Mouse (Mus musculus): ENCODE data around the gene Gm44502. TPM values are rescaled to one million over a fixed set of nuclear protein-coding genes. Genes with fewer than 3 reads are reported as not detected.

Gm44502 gene
- 0.11 and 0.19 TPM in 2 replicates for polyA plus RNA-seq (2012; rRNA removed)

GRCm38 (mm10) chr15:89429352-89430221 is at the start of gene Gm44502, which contains the start of the genes C730034F03Rik and Chkb:
TSS of gene Gm44502 (minus strand) at chr15:89429696.
TSS of gene C730034F03Rik (plus strand) at chr15:89429589.
TSS of gene Chkb (minus strand) at chr15:89429908.

GRCm38 (mm10) chr15:89477091-89477491 is 47.6 kb upstream of the Gm44502 start, which contains the start of gene Arsa:
TSS of gene Arsa (minus strand) at chr15:89477425.

GRCm38 (mm10) chr15:89453865-89454478 is 24.5 kb upstream of the Gm44502 start, which contains the start of gene Mapk8ip2:
TSS of gene Mapk8ip2 (plus strand) at chr15:89453913.

GRCm38 (mm10) chr15:89425711-89426121 is 3.8 kb downstream of the Gm44502 start, which contains the start of gene Cpt1b:
TSS of gene Cpt1b (minus strand) at chr15:89425863.

GRCm38 (mm10) chr15:89410118-89410517 is 19.4 kb downstream of the Gm44502 start, which contains the start of gene Syce3:
TSS of gene Syce3 (minus strand) at chr15:89410503.

GRCm38 (mm10) chr15:89384617-89385016 is 44.9 kb downstream of the Gm44502 start, which contains the start of gene Klhdc7b:
TSS of gene Klhdc7b (plus strand) at chr15:89384917.

GRCm38 (mm10) chr15:89378831-89379401 is 50.6 kb downstream of the Gm44502 start, which contains the start of gene Odf3b:
TSS of gene Odf3b (minus strand) at chr15:89379282.

GRCm38 (mm10) chr15:89376957-89377356 is 52.5 kb downstream of the Gm44502 start, which contains the start of gene Tymp:
TSS of gene Tymp (minus strand) at chr15:89377039.

GRCm38 (mm10) chr15:89373762-89374248 is 55.7 kb downstream of the Gm44502 start, which contains the start of gene Sco2:
TSS of gene Sco2 (minus strand) at chr15:89373846.

Other genes starting within 250 kb of the Gm44502 start
- 134 and 141 TPM in 2 replicates for gene Plxnb2, start 248.9 kb downstream of the Gm44502 start, polyA plus RNA-seq (2012; rRNA removed)
- gene Dennd6b, start 233.2 kb downstream of the Gm44502 start, polyA plus RNA-seq (2012; rRNA removed): 162 TPM in 2 replicates
- 132 and 135 TPM in 2 replicates for gene Ppp6r2, start 218.1 kb downstream of the Gm44502 start, polyA plus RNA-seq (2012; rRNA removed)
- 149 and 165 TPM in 2 replicates for gene Sbf1, start 114.4 kb downstream of the Gm44502 start, polyA plus RNA-seq (2012; rRNA removed)
- gene Adm2, start 107.0 kb downstream of the Gm44502 start, polyA plus RNA-seq (2012; rRNA removed): 0.07 TPM in 1 of 2 replicates, not detected in the other
- not detected in 2 replicates for gene Miox, start 95.3 kb downstream of the Gm44502 start, polyA plus RNA-seq (2012; rRNA removed)
- gene Lmf2, start 74.0 kb downstream of the Gm44502 start, polyA plus RNA-seq (2012; rRNA removed): 15.9 and 17.0 TPM in 2 replicates
- 104 and 105 TPM in 2 replicates for gene Ncaph2, start 74.0 kb downstream of the Gm44502 start, polyA plus RNA-seq (2012; rRNA removed)
- gene Sco2, start 55.9 kb downstream of the Gm44502 start, polyA plus RNA-seq (2012; rRNA removed): 34.5 and 37.7 TPM in 2 replicates
- 3.2 and 3.9 TPM in 2 replicates for gene Tymp, start 52.7 kb downstream of the Gm44502 start, polyA plus RNA-seq (2012; rRNA removed)
- 2.2 and 4.6 TPM in 2 replicates for gene Odf3b, start 50.4 kb downstream of the Gm44502 start, polyA plus RNA-seq (2012; rRNA removed)
- gene Klhdc7b, start 44.8 kb downstream of the Gm44502 start, polyA plus RNA-seq (2012; rRNA removed): 0.03 and 0.04 TPM in 2 replicates
- gene Syce3, start 19.2 kb downstream of the Gm44502 start, polyA plus RNA-seq (2012; rRNA removed): 0.23 and 0.26 TPM in 2 replicates
- gene Cpt1b, start 3.8 kb downstream of the Gm44502 start, polyA plus RNA-seq (2012; rRNA removed): 6.2 and 8.1 TPM in 2 replicates
- 3.3 and 3.4 TPM in 2 replicates for gene C730034F03Rik, start 107 bp downstream of the Gm44502 start, polyA plus RNA-seq (2012; rRNA removed)
- gene Chkb, start 212 bp upstream of the Gm44502 start, polyA plus RNA-seq (2012; rRNA removed): 87.4 and 92.5 TPM in 2 replicates
- 85.6 and 93.4 TPM in 2 replicates for gene Mapk8ip2, start 24.2 kb upstream of the Gm44502 start, polyA plus RNA-seq (2012; rRNA removed)
- 36.4 and 36.7 TPM in 2 replicates for gene Arsa, start 47.7 kb upstream of the Gm44502 start, polyA plus RNA-seq (2012; rRNA removed)
- 41.7 and 44.4 TPM in 2 replicates for gene Shank3, start 69.9 kb upstream of the Gm44502 start, polyA plus RNA-seq (2012; rRNA removed)
- gene Acr, start 138.6 kb upstream of the Gm44502 start, polyA plus RNA-seq (2012; rRNA removed): 7.3 and 9.3 TPM in 2 replicates
- 114 and 122 TPM in 2 replicates for gene Rabl2, start 162.2 kb upstream of the Gm44502 start, polyA plus RNA-seq (2012; rRNA removed)